Mouse (Mus musculus) liver, adult 2 months (tissue): ENCODE data around the gene Prkch.

Source experiments
- CTCF ChIP-seq: fragments of 200-500 bp; IDR thresholded peaks from 2 replicates; pipeline ENCODE4 v1.5.1; 2011; ENCODE audit warnings: low read depth, low read length, control low read depth
- POLR2A ChIP-seq: fragments of 200-500 bp; IDR thresholded peaks from 2 replicates; pipeline ENCODE4 v1.6.1; 2011; ENCODE audit warnings: low read length, control low read depth; ENCODE audit not compliant: insufficient read depth; ENCODE audit errors: extremely low read depth

GRCm38 (mm10) chr12:73666701-73667100, 82.1 kb downstream of the Prkch start:
- TF ChIP-seq CTCF (no peak), POLR2A (no peak)
